Mouse (Mus musculus) B cell, adult 2 months (primary cell): ENCODE results near the gene Fkbp7.
A peak's percentile ranks its signal among the peaks of the same experiment; 100 is the strongest.
"Not testable (repeated sequence)": the region's sequence is repeated elsewhere in the genome, so short reads cannot be mapped to it uniquely, and the experiment has no call there.

ENCODE experiments used
- DNase-seq, 2 experiments: peaks; one replicate each; pipeline ENCODE4 v3.0.0; 2022

The Fkbp7 gene

GRCm38 (mm10) chr2:76659419-76659818 is 13.5 kb downstream of the Fkbp7 start:
- DNase-seq = no peak

DNA sequence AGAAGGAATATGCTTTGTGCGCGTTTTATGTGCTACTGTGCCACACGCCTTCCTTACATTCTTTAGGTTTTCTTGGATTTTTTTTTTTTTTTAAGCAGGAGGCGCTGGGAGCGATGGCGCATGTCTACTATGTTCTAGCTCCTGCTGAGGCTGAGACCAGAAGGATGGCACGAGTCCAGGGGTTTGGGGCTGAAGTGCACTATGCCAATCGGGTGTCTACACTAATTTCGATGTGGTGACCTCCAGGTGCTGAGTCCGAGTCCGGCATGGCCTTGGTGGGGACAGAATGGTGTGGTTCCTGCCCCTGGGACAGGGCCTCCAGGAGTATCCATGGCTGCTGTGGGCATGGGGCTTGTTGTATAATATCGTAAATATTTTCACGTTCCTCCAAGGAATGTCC is 14.4 kb downstream of the Fkbp7 start:
- DNase-seq = no peak

- DNase-seq = no peak
These were observed 16.9 kb downstream of the Fkbp7 start for GRCm38 (mm10) chr2:76655982-76656381.

DNA sequence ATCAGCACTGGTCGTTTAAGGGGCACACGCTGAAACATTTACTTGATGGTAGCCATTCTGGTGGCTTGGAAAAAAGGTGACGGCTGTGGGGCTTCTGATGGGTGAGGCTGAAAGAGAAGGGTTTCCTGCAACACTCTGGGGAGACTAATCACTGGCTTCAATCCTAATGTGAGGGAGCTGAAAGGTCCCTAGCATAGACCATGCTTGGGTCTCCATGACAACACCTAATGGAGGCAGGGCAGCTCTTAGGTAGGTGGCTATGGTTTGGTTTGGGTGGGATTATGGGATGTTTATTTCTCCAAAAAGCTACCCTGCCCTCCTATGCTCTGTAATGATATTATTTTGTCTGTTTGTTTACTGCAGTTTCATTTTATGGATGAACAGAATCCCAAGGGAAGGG is 17.5 kb downstream of the Fkbp7 start:
- DNase-seq = no peak

GRCm38 (mm10) chr2:76654646-76655045 is 18.3 kb downstream of the Fkbp7 start:
- no peak for DNase-seq

DNA sequence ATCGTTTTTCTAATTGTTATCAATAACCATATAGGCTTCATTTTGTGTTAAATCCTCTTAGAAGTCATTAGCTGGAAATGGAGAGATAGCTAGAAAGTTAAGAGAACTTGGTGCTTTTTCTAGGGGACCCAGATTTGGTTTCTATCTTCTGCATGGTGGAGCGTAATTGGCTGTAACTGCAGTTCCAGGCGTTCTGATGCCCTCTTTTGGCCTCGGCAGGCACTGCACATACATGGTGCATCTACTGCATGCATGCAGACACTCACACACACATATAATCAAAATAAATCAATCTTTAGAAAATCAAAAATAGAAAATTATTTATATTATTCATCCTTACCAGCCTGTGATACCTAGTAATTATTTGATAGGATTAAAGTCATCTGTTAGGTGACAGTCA is 19.8 kb downstream of the Fkbp7 start:
- no peak for DNase-seq

GRCm38 (mm10) chr2:76648666-76649141 is 24.2 kb downstream of the Fkbp7 start:
- peak in 1 of 2 experiments; percentile 3 for DNase-seq

- peak; percentile 78 to 82 for DNase-seq
These were observed 24.9 kb downstream of the Fkbp7 start, which contains the start of the genes Prkra and Pjvk for GRCm38 (mm10) chr2:76647883-76648570. TSS of gene Prkra (minus strand) at chr2:76648015. TSS of gene Pjvk (plus strand) at chr2:76648476.

GRCm38 (mm10) chr2:76647441-76647869 is 25.5 kb downstream of the Fkbp7 start:
- DNase-seq = peak; percentile 11 to 15

- no peak for DNase-seq
These were observed 29.1 kb downstream of the Fkbp7 start for GRCm38 (mm10) chr2:76643801-76644200.

DNA sequence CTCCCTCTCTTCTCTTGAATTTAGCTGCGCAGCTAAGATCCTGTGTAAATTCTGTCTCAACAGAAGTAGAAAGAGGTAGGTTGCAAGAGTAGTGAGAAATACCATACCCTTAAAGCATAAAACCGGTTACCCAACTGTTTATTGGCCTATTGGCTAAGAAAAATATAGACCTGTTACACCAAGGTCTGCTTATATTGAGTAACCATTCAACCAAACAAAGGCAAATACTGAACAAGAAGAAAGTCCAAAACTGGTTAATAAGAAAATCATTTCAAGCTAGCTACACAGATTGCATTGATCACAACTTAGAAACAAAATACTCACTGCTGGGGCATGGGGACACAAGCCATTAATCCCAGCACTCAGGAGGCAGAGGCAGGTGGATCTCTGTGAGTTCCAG is 33.3 kb downstream of the Fkbp7 start:
- no peak for DNase-seq

DNA sequence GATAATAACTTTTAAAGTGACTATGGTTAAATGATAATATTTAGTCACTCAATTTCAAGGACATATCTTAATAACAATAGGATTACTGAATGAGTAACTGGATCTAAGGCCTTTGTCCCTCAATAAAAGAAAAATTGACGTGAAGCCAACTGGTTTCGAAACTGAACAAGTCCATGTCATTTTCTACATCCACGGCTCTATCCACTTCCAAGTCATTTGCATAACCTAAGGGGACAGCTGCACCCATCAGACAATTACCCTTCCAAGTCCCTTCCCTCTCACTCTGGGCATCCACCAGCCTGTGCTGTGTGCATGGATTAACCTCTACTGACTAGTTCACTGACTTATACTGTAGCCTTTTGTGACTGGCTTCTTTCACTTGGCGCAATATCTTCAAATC is 41.3 kb downstream of the Fkbp7 start:
- DNase-seq = no peak

GRCm38 (mm10) chr2:76630293-76630692 is 42.6 kb downstream of the Fkbp7 start:
- DNase-seq = no peak

- DNase-seq = not testable (repeated sequence)
These were observed 50.6 kb downstream of the Fkbp7 start for GRCm38 (mm10) chr2:76622316-76622715.

DNA sequence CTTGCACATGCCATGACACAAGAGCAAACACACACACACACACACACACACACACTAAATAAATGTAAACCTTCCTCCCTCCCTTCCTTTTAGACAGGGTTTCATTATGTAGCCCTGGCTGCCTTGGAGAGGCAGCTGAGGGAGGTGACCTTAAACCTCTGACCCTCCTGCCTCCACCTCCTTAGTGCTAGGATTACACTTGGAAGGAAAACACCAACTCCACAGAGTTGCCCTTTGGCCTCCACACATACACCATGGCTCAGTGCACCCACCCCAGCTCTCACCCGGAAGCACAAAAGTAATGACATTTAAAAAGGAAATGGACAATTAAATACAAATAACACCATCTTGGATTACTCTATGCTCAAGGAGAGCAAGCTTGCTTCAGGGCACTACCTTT is 51.2 kb downstream of the Fkbp7 start:
- DNase-seq = no peak

- no peak for DNase-seq
These were observed 52.7 kb downstream of the Fkbp7 start for GRCm38 (mm10) chr2:76620188-76620587.

- peak; percentile 12 to 22 for DNase-seq
These were observed 54.8 kb downstream of the Fkbp7 start for GRCm38 (mm10) chr2:76618078-76618477.
